Comparison of ENCODE assay signal across 19 mouse cellular contexts in the genomic region with DNA sequence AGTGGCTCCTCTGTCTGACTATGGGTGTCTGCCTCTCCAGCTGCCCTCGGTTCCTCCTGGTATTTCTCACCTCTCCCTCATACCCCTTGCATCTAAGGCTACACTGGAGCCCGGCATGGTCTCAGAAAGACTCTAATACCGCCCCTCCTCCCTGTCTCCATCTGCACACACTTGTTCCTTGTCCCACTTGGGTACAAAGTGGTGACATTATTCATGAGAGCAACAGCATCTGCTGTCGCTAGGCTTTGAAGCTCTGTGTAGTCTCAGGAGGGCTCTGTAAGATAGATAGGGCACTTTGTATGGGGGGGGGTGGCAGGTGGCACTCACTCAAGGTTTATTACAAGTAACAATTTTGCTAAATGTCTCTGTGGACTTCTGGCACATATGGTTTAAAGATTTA.
DNase-seq lines count a peak whose midpoint lies in the region; ATAC-seq and TF ChIP-seq lines count a peak whose summit lies in the region.
"Had no signal": no experiment of that assay in that cellular context is flagged by ENCODE, and none has a peak within 500 bp of the region (broad histone marks: within the 10 kb centered on the region; RNA-seq: fewer than 3 reads in every experiment).

No protein-coding gene starts in this region.

- no peak for DNase-seq in hindbrain, embryonic 11.5 days (ENCODE audit: low spot score)
- DNase-seq in hindbrain, embryonic 10.5 days (ENCODE audit: low spot score): no peak
- DNase-seq in brain, embryonic 14.5 days (ENCODE audit: low read depth): peak; percentile 61
- DNase-seq in gastrocnemius, postnatal 14 days: no peak
- DNase-seq: cerebellum, adult 2 months; gastrocnemius, adult 2 months; heart, postnatal 14 days; kidney, postnatal 36 days; lung, embryonic 14.5 days; lung, postnatal 36 days; right cerebral cortex, adult 18-20 months had no signal

- ATAC-seq in hindbrain, embryonic 11.5 days (ENCODE audit: low FRiP score): peak; percentile 51; the same call in 1 of the 2 replicates
- ATAC-seq in midbrain, embryonic 13.5 days: peak; percentile 50; the same call in 1 of the 2 replicates
- ATAC-seq in midbrain, embryonic 15.5 days (replicated peaks): no peak
- peak; percentile 21; the same call in 1 of the 2 replicates for ATAC-seq in intestine, embryonic 16.5 days
- ATAC-seq: inflammation-experienced regulatory T-cells, adult 6 months; liver, embryonic 12.5 days had no signal

- no peaks in the 10 kb centered on the region; the same call in 1 of the 2 replicates for H3K4me1 ChIP-seq in hindbrain, embryonic 11.5 days (replicated peaks; ENCODE audit: control insufficient read depth, insufficient read depth, low read length)
- H3K4me1 ChIP-seq in hindbrain, embryonic 10.5 days (replicated peaks): peaks cover 16% of the 10 kb centered on the region
- H3K4me1 ChIP-seq in midbrain, embryonic 13.5 days (replicated peaks): peaks cover 19% of the 10 kb centered on the region
- H3K4me1 ChIP-seq in midbrain, embryonic 15.5 days: peaks cover 8% of the 10 kb centered on the region
- H3K4me1 ChIP-seq in intestine, embryonic 16.5 days (ENCODE audit: control insufficient read depth, insufficient read depth, low read length): peaks cover 38% of the 10 kb centered on the region

- intact Hi-C loops in gastrocnemius, postnatal 14 days (cut with DNase I; ENCODE audit: low total_unique reads): no loop called here

- H3K27me3 ChIP-seq in hindbrain, embryonic 11.5 days (ENCODE audit: control insufficient read depth, insufficient read depth, low read length): peaks cover 12% of the 10 kb centered on the region
- peaks cover 86% of the 10 kb centered on the region for H3K27me3 ChIP-seq in hindbrain, embryonic 10.5 days (ENCODE audit: insufficient read depth, poor library complexity, severe bottlenecking)
- H3K27me3 ChIP-seq in midbrain, embryonic 13.5 days: peaks cover 58% of the 10 kb centered on the region
- H3K27me3 ChIP-seq in midbrain, embryonic 15.5 days (replicated peaks): peaks cover 2% of the 10 kb centered on the region
- no peaks in the 10 kb centered on the region for H3K27me3 ChIP-seq in intestine, embryonic 16.5 days (replicated peaks; ENCODE audit: control insufficient read depth, insufficient read depth, low read length)
- H3K27me3 ChIP-seq: limb, embryonic 12.5 days had no signal

- TF ChIP-seq CTCF in brain, embryonic 14.5 days (IDR thresholded peaks at IDR 0.05; ENCODE audit: borderline replicate concordance, extremely low read depth, insufficient read depth, insufficient read length): no peak

- no peak overlapping the region for H3K27ac ChIP-seq in hindbrain, embryonic 11.5 days (ENCODE audit: low read depth, low read length)
- no peak overlapping the region for H3K27ac ChIP-seq in hindbrain, embryonic 10.5 days
- no peak overlapping the region for H3K27ac ChIP-seq in midbrain, embryonic 13.5 days
- no peak overlapping the region for H3K27ac ChIP-seq in midbrain, embryonic 15.5 days
- no peak overlapping the region; the same call in 1 of the 2 replicates for H3K27ac ChIP-seq in intestine, embryonic 16.5 days (ENCODE audit: low read length)
- H3K27ac ChIP-seq: embryonic facial prominence, embryonic 10.5 days; gastrocnemius, adult 2 months; limb, embryonic 12.5 days; liver, embryonic 12.5 days had no signal

- TF ChIP-seq POLR2A in brain, embryonic 14.5 days (IDR thresholded peaks at IDR 0.05; ENCODE audit: borderline replicate concordance, extremely low read depth, insufficient read depth, insufficient read length, poor library complexity, severe bottlenecking): no peak

- H3K9ac ChIP-seq in hindbrain, embryonic 11.5 days (ENCODE audit: low read depth, low read length): no peak overlapping the region
- H3K9ac ChIP-seq in midbrain, embryonic 13.5 days (replicated peaks): no peak overlapping the region
- H3K9ac ChIP-seq in midbrain, embryonic 15.5 days: no peak overlapping the region
- H3K9ac ChIP-seq in intestine, embryonic 16.5 days (ENCODE audit: low read depth, low read length): no peak overlapping the region
- H3K9ac ChIP-seq: heart, embryonic 12.5 days; limb, embryonic 12.5 days; liver, embryonic 12.5 days; lung, embryonic 14.5 days had no signal

- no peak overlapping the region for H3K4me2 ChIP-seq in hindbrain, embryonic 11.5 days (replicated peaks; ENCODE audit: low read depth, low read length)
- H3K4me2 ChIP-seq in midbrain, embryonic 13.5 days (replicated peaks): no peak overlapping the region
- H3K4me2 ChIP-seq in midbrain, embryonic 15.5 days: no peak overlapping the region
- H3K4me2 ChIP-seq in intestine, embryonic 16.5 days (ENCODE audit: low read depth, low read length): no peak overlapping the region
- H3K4me2 ChIP-seq: heart, embryonic 12.5 days; limb, embryonic 12.5 days; liver, embryonic 12.5 days; lung, embryonic 14.5 days had no signal

- 65% methylated on average over 4 of the region's 4 CpGs for WGBS in hindbrain, embryonic 11.5 days
- WGBS in hindbrain, embryonic 10.5 days: 72% methylated on average over 4 of the region's 4 CpGs
- 59% methylated on average over 4 of the region's 4 CpGs for WGBS in midbrain, embryonic 13.5 days
- 52% methylated on average over 4 of the region's 4 CpGs for WGBS in midbrain, embryonic 15.5 days
- 59% methylated on average over 4 of the region's 4 CpGs for WGBS in intestine, embryonic 16.5 days

- no peaks in the 10 kb centered on the region for H3K36me3 ChIP-seq in hindbrain, embryonic 11.5 days (ENCODE audit: control insufficient read depth, insufficient read depth, low read length)
- no peaks in the 10 kb centered on the region for H3K36me3 ChIP-seq in hindbrain, embryonic 10.5 days
- H3K36me3 ChIP-seq in midbrain, embryonic 13.5 days: no peaks in the 10 kb centered on the region
- H3K36me3 ChIP-seq in midbrain, embryonic 15.5 days (replicated peaks): no peaks in the 10 kb centered on the region
- H3K36me3 ChIP-seq in intestine, embryonic 16.5 days (ENCODE audit: control insufficient read depth, insufficient read depth, low read length): no peaks in the 10 kb centered on the region
- H3K36me3 ChIP-seq: embryonic facial prominence, embryonic 10.5 days; heart, embryonic 12.5 days; limb, embryonic 12.5 days; liver, embryonic 12.5 days had no signal

- no peak overlapping the region for H3K4me3 ChIP-seq in hindbrain, embryonic 11.5 days (ENCODE audit: low read depth, low read length)
- H3K4me3 ChIP-seq in hindbrain, embryonic 10.5 days: no peak overlapping the region
- H3K4me3 ChIP-seq in midbrain, embryonic 13.5 days (replicated peaks): no peak overlapping the region
- no peak overlapping the region for H3K4me3 ChIP-seq in midbrain, embryonic 15.5 days
- no peak overlapping the region for H3K4me3 ChIP-seq in intestine, embryonic 16.5 days (ENCODE audit: low read length)
- H3K4me3 ChIP-seq: embryonic facial prominence, embryonic 10.5 days; gastrocnemius, adult 2 months; heart, embryonic 12.5 days; limb, embryonic 12.5 days; liver, embryonic 12.5 days had no signal

- H3K9me3 ChIP-seq in hindbrain, embryonic 11.5 days (ENCODE audit: control insufficient read depth, low read length): no peaks in the 10 kb centered on the region
- H3K9me3 ChIP-seq in hindbrain, embryonic 10.5 days: no peaks in the 10 kb centered on the region
- H3K9me3 ChIP-seq in midbrain, embryonic 13.5 days: no peaks in the 10 kb centered on the region
- H3K9me3 ChIP-seq in midbrain, embryonic 15.5 days: no peaks in the 10 kb centered on the region
- no peaks in the 10 kb centered on the region for H3K9me3 ChIP-seq in intestine, embryonic 16.5 days (ENCODE audit: control insufficient read depth, low read length)
- H3K9me3 ChIP-seq: embryonic facial prominence, embryonic 10.5 days; heart, embryonic 12.5 days; limb, embryonic 12.5 days; liver, embryonic 12.5 days had no signal
